Mouse (Mus musculus) spleen, postnatal 10 days (tissue): ENCODE measurements around the gene Stx17.

ENCODE experiments used
- DNase-seq, 2 experiments: peaks; one replicate each; pipeline ENCODE4 v3.0.0; 2021 to 2022; ENCODE audit warnings: low spot score in 2 of 2

Gene Stx17

GRCm38 (mm10) chr4:48124773-48125469 is at the start of gene Stx17:
Stx17 (plus strand) TSS chr4:48124915.
- peak; percentile 92 to 94 for DNase-seq

GRCm38 (mm10) chr4:48076693-48077471 is 47.8 kb upstream of the Stx17 start:
- peak; percentile 35 to 79 for DNase-seq

DNA sequence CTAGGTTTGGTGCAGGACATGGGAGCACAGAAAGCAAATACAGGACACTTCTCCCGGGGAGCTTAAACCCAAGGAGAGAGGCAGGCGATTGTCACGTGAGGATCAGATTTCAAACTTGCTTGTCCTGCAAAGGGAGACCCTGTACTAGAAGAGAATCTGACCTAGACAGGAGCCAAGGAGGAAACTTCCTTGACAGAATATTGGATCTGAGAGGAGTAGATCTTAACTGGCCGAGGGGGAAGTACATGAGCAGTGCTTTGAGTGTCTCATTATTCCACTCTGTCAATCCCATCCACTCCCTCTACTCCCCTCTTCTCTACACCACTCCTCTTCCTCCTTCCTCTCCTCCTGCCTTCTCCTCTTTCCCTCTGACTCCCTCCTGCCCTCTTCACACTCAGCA is 46.5 kb upstream of the Stx17 start:
- no peak for DNase-seq

DNA sequence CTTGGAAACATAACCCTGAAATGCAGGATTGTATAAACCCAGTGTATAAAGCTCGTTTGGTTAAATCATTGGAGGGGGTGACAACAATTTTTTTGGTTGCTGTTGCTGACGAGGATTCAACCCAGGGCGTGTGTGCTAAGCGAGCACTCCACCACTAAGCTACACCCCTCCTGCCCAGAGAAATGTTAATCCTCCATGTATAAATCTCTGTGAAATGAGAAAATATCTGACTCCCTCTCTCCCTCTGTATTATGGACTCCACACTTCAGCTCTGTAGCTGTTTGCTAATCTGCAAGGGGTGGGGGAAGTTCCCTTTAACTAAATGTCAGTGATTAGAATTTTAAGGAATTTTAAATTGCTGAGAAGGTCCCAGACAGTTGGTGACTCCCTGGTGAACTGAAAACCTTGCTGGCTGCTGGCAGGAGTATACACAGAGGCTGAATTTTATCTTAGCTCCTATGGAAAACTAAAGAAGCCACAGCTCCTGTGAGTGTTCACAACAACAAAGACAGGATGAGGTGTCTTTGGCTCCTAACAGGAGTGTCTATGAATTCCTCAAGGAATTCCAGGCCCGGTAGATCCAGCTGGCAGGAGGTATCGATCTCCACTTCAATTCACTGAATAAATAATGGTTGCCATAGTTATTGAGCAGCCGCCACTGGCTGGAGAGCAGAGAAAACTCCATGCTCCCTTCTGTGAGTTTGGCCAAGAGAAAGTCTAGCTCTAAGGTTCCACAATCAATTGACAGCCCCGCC is 45.3 kb upstream of the Stx17 start:
- no peak for DNase-seq

DNA sequence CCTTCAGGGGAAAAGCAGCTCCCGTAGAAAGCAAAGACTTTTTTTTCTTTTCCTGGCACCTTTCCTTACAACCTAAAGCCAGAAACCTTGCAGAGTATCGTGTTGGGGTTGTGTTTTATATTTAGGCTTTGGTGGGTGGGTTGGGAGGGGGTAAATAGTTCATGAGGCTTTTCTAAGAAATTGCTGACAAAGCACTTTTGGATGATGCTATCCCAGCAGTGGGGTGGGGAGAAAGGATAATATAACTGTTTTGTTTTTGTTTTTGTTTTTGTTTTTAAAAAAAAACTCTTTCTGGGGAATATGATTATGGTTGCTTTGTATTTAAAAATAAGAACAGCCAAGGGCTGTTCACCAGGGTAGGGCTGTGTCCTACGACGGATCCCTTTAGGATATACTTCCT is 41.3 kb upstream of the Stx17 start:
- DNase-seq = no peak

GRCm38 (mm10) chr4:48086609-48087008 is 38.1 kb upstream of the Stx17 start:
- DNase-seq = no peak

DNA sequence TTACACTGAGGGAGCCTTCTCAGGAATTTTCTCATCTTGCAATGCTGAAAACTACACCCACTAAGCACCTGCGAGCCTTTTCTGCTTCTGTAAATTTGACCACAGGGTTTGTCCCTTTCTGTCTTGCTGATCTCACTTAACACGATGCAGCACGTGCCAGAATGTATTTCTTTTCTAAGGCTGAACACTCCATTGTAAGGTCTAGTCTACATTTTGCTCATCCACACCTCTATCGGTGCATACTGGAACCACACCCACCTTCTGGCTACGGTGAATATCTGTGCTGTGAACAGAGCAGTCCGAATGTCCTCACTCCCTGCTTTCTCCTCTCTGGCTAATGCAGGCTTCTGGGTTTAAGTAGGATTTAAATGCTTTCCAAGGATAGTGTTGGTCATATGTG is 37.2 kb upstream of the Stx17 start:
- DNase-seq = peak in 1 of 2 experiments; percentile 51

GRCm38 (mm10) chr4:48093221-48093620 is 31.5 kb upstream of the Stx17 start:
- DNase-seq = no peak

GRCm38 (mm10) chr4:48100217-48100616 is 24.5 kb upstream of the Stx17 start:
- no peak for DNase-seq

- DNase-seq = no peak
Observed at GRCm38 (mm10) chr4:48101981-48102380, 22.7 kb upstream of the Stx17 start.

GRCm38 (mm10) chr4:48105387-48105786 is 19.3 kb upstream of the Stx17 start:
- no peak for DNase-seq

DNA sequence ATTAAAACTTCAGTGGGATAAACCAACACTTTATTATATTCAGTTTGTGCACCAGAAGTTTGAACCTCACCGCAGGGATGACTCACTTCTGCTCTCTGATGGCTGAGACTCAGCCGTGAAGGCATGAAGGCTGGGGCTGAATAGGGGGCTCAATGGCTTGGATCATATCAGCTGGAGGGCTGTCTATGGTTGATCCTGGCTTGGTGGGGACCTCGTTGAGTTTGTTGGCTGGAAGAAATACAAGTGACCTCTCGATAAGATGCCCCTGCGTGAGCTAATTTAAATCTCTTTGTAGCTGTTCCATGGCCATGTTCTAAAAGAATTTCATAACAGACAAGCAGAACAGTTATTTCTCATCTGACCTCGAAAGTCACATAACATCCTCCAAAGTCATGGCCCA is 17.6 kb upstream of the Stx17 start:
- DNase-seq = no peak

DNA sequence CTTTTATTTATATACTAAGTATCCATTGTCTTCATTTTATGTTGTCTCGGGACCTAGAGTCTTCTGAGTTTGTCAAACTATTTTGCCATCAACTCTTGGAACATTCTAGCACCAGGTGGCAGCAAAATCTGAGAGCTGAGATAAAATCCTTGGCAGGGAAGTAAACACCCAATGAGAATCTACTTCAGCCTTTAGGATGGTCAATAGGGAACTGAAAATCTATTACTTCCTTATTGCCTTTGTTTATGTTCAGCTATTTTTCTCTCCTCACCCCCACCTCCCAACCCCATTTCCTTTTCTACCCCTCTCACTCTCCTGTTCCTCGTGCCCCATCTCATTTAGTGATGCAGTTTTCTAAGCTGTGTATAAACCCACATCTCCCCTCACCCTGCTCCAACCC is 16.1 kb upstream of the Stx17 start:
- peak in 1 of 2 experiments; percentile 48 for DNase-seq

- no peak for DNase-seq
Observed at GRCm38 (mm10) chr4:48110331-48110730, 14.4 kb upstream of the Stx17 start.

DNA sequence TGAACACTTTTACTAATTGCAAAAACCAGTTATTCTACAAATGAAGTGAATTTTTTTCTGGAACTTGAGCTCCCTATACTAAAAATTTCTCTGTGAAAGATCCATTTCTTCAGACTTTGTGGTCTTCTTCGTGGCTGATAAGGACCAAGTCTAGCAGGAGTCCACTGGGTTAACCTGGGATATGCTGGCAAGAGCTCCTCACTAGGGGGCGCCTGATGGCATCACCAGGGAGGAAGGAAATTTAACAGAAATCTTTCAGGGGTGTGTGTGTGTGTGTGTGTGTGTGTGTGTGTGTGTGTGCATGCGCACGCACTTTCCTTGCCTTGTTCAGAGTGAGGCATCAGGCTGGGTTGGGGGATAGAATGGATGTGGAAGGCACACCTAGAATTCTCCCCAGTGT is 8.5 kb upstream of the Stx17 start:
- peak; percentile 31 to 72 for DNase-seq

DNA sequence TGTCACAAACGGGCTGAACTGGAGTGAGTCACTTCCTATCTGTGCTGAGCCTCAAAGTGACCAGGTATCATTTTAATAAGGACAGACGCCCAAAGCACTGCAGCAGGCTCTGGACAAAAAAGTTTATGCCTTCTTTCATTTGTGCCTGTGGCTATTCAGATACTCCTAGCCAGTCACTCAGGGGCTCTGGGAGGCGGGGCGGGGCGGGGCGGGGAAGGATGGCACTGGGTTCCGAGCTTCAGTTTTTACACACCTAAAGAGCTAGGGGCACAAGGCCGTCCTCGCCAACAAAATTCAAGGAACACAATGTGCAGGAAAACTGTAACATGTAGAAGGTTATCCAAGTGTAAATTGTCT is 321 bp upstream of the Stx17 start:
- no peak for DNase-seq

DNA sequence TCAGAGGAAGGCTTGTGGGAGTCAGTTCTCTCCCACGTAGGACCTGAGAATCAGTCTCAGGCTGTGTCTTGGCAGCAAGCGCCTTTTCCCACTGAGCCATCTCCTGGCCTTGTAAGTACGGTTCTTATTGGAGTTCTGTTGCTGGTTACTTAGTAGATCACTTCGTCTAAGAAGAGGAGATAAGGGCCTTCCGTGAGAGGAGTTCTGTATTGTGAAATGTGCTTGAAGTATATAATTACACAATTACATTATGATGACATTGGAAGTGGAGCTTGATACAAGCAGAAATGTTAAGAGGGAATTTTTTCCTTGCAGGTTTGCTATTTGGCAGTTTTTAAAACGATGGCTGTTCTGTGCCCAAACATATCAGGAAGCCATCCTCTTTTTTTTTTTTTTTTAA is 5.6 kb downstream of the Stx17 start:
- no peak for DNase-seq

- DNase-seq = no peak
Observed at GRCm38 (mm10) chr4:48131606-48132005, 6.9 kb downstream of the Stx17 start.

GRCm38 (mm10) chr4:48132721-48133120 is 8.0 kb downstream of the Stx17 start:
- no peak for DNase-seq

GRCm38 (mm10) chr4:48149492-48149891 is 24.8 kb downstream of the Stx17 start:
- DNase-seq = no peak

GRCm38 (mm10) chr4:48153229-48153628 is 28.5 kb downstream of the Stx17 start:
- DNase-seq = no peak

DNA sequence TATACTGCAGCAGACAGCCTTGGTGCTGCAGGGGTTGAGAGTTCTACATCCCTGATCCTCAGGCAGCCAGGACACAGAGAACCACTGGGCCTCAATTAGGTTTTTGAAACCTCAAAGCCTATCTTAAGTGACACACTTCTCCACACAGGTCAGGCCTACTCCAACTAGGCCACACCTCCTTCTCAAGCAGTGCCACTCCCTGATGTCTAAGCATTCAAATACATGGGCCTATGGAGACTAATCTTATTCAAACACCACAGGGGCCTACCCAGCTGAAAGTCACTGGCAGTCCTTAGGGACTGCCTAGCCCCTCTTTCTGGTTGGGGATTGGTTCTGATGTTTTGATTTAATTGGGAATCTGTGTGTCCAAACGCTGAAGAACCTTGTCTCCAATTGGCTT is 31.1 kb downstream of the Stx17 start:
- DNase-seq = peak in 1 of 2 experiments; percentile 20

GRCm38 (mm10) chr4:48160386-48160785 is 35.7 kb downstream of the Stx17 start:
- no peak for DNase-seq
